Mouse (Mus musculus): ENCODE measurements around the gene Dcaf6. TPM values are rescaled to one million over a fixed set of nuclear protein-coding genes. Genes with fewer than 3 reads are reported as not detected.
A peak's percentile ranks its signal among the peaks of the same experiment; 100 is the strongest.

The Dcaf6 gene
- polyA plus RNA-seq, 1 experiment from 2014 or later = 15.6 TPM

- no peaks in the 10 kb centered on the region for H3K27me3 ChIP-seq
- peak overlapping the region; percentile 82 for H3K27ac ChIP-seq (replicated peaks)
- H3K4me3 ChIP-seq = peak overlapping the region; percentile 93
- peak overlapping the region; percentile 83 for H3K4me2 ChIP-seq
- no peaks in the 10 kb centered on the region for H3K36me3 ChIP-seq
- no peaks in the 10 kb centered on the region for H3K9me3 ChIP-seq
- peak overlapping the region; percentile 82 for H3K9ac ChIP-seq
- ATAC-seq (ENCODE audit: low read depth) = no peak
- H3K4me1 ChIP-seq (replicated peaks) = peaks cover 20% of the 10 kb centered on the region
- WGBS = 4% methylated on average over 9 of the region's 9 CpGs
Measured at GRCm38 (mm10) chr1:165461681-165462080, 1.4 kb upstream of the Dcaf6 start.

- under 1% methylated on average over 41 of the region's 41 CpGs for WGBS
- H3K27me3 ChIP-seq = no peaks in the 10 kb centered on the region
- H3K4me2 ChIP-seq = peak overlapping the region; percentile 83
- no peaks in the 10 kb centered on the region for H3K9me3 ChIP-seq
- H3K36me3 ChIP-seq = no peaks in the 10 kb centered on the region
- H3K4me3 ChIP-seq = peak overlapping the region; percentile 93
- ATAC-seq (ENCODE audit: low read depth) = peak; percentile 98
- H3K4me1 ChIP-seq (replicated peaks) = peaks cover 20% of the 10 kb centered on the region
- peak overlapping the region; percentile 97 for H3K27ac ChIP-seq (replicated peaks)
- H3K9ac ChIP-seq = peak overlapping the region; percentile 90
Measured at GRCm38 (mm10) chr1:165460801-165461377, 614 bp upstream of the Dcaf6 start.

- Histone ChIP-seq H3K27ac (replicated peaks) (peak overlapping the region; percentile 97), H3K36me3 (no peaks in the 10 kb centered on the region), H3K4me1 (replicated peaks) (peaks cover 20% of the 10 kb centered on the region), H3K4me3 (peak overlapping the region; percentile 93), H3K9ac (peak overlapping the region; percentile 90), H3K9me3 (no peaks in the 10 kb centered on the region), H3K27me3 (no peaks in the 10 kb centered on the region), H3K4me2 (peak overlapping the region; percentile 81)
- under 1% methylated on average over 56 of the region's 60 CpGs for WGBS
- no peak for ATAC-seq (ENCODE audit: low read depth)
Measured at GRCm38 (mm10) chr1:165459503-165460181, 633 bp downstream of the Dcaf6 start.

- no peaks in the 10 kb centered on the region for H3K36me3 ChIP-seq
- peak overlapping the region; percentile 93 for H3K4me3 ChIP-seq
- no peak overlapping the region for H3K27ac ChIP-seq (replicated peaks)
- H3K9me3 ChIP-seq = no peaks in the 10 kb centered on the region
- peak overlapping the region; percentile 90 for H3K9ac ChIP-seq
- H3K27me3 ChIP-seq = no peaks in the 10 kb centered on the region
- peak overlapping the region; percentile 81 for H3K4me2 ChIP-seq
- no peak for ATAC-seq (ENCODE audit: low read depth)
- WGBS = 24% methylated on average over 7 of the region's 7 CpGs
- H3K4me1 ChIP-seq (replicated peaks) = peaks cover 20% of the 10 kb centered on the region
Measured at GRCm38 (mm10) chr1:165459041-165459502, 1.2 kb downstream of the Dcaf6 start.

GRCm38 (mm10) chr1:165441719-165442118 is 18.6 kb downstream of the Dcaf6 start:
- no peak overlapping the region for H3K4me3 ChIP-seq
- H3K36me3 ChIP-seq = no peaks in the 10 kb centered on the region
- 85% methylated on average over 3 of the region's 3 CpGs for WGBS
- no peak overlapping the region for H3K9ac ChIP-seq
- no peak for ATAC-seq (ENCODE audit: low read depth)
- 0 out of 2 replicates have a peak, but pooled peaks cover 3% of the 10 kb centered on the region for H3K9me3 ChIP-seq
- no peak overlapping the region for H3K27ac ChIP-seq (replicated peaks)
- H3K4me1 ChIP-seq (replicated peaks) = no peaks in the 10 kb centered on the region; the same call in 1 of the 2 replicates
- H3K27me3 ChIP-seq = no peaks in the 10 kb centered on the region
- H3K4me2 ChIP-seq = no peak overlapping the region

GRCm38 (mm10) chr1:165441201-165441600 is 19.1 kb downstream of the Dcaf6 start:
- H3K4me1 ChIP-seq (replicated peaks) = no peaks in the 10 kb centered on the region; the same call in 1 of the 2 replicates
- H3K36me3 ChIP-seq = no peaks in the 10 kb centered on the region
- H3K27me3 ChIP-seq = no peaks in the 10 kb centered on the region

GRCm38 (mm10) chr1:165440788-165441187 is 19.5 kb downstream of the Dcaf6 start:
- Histone ChIP-seq H3K27ac (replicated peaks) (no peak overlapping the region), H3K4me3 (no peak overlapping the region), H3K9me3 (peaks cover 4% of the 10 kb centered on the region; the same call in 1 of the 2 replicates), H3K9ac (no peak overlapping the region), H3K36me3 (no peaks in the 10 kb centered on the region), H3K4me2 (no peak overlapping the region), H3K4me1 (replicated peaks) (no peaks in the 10 kb centered on the region; the same call in 1 of the 2 replicates), H3K27me3 (no peaks in the 10 kb centered on the region)
- 84% methylated on average over 3 of the region's 3 CpGs for WGBS
- no peak for ATAC-seq (ENCODE audit: low read depth)

More at GRCm38 (mm10) chr1:165441201-165441600, 19.1 kb downstream of the Dcaf6 start:
- Histone ChIP-seq H3K27ac (replicated peaks) (no peak overlapping the region), H3K4me2 (no peak overlapping the region), H3K4me3 (no peak overlapping the region), H3K9ac (no peak overlapping the region), H3K9me3 (0 out of 2 replicates have a peak, but pooled peaks cover 3% of the 10 kb centered on the region)
- no peak for ATAC-seq (ENCODE audit: low read depth)

- 96% methylated on average over 1 of the region's 1 CpGs for WGBS
- H3K4me2 ChIP-seq = no peak overlapping the region
Measured at GRCm38 (mm10) chr1:165438289-165439021, 21.8 kb downstream of the Dcaf6 start.

GRCm38 (mm10) chr1:165432883-165433282 is 27.4 kb downstream of the Dcaf6 start:
- H3K9me3 ChIP-seq = peaks cover 4% of the 10 kb centered on the region; the same call in 1 of the 2 replicates
- no peak overlapping the region for H3K27ac ChIP-seq (replicated peaks)
- H3K27me3 ChIP-seq = no peaks in the 10 kb centered on the region
- H3K36me3 ChIP-seq = no peaks in the 10 kb centered on the region
- 77% methylated on average over 1 of the region's 1 CpGs for WGBS
- H3K4me1 ChIP-seq (replicated peaks) = no peaks in the 10 kb centered on the region
- H3K4me3 ChIP-seq = no peak overlapping the region
- H3K9ac ChIP-seq = no peak overlapping the region
- no peak for ATAC-seq (ENCODE audit: low read depth)
- H3K4me2 ChIP-seq = no peak overlapping the region

More at GRCm38 (mm10) chr1:165438289-165439021, 21.8 kb downstream of the Dcaf6 start:
- H3K27ac ChIP-seq (replicated peaks) = no peak overlapping the region
- no peaks in the 10 kb centered on the region; the same call in 1 of the 2 replicates for H3K4me1 ChIP-seq (replicated peaks)
- H3K36me3 ChIP-seq = no peaks in the 10 kb centered on the region
- H3K9me3 ChIP-seq = peaks cover 4% of the 10 kb centered on the region; the same call in 1 of the 2 replicates
- no peak overlapping the region for H3K4me3 ChIP-seq
- no peak for ATAC-seq (ENCODE audit: low read depth)
- no peaks in the 10 kb centered on the region for H3K27me3 ChIP-seq
- no peak overlapping the region for H3K9ac ChIP-seq

GRCm38 (mm10) chr1:165426254-165426653 is 34.0 kb downstream of the Dcaf6 start:
- Histone ChIP-seq H3K27ac (replicated peaks) (no peak overlapping the region), H3K27me3 (no peaks in the 10 kb centered on the region), H3K4me2 (no peak overlapping the region), H3K4me3 (no peak overlapping the region), H3K36me3 (peaks cover 5% of the 10 kb centered on the region; the same call in 1 of the 2 replicates), H3K9me3 (no peaks in the 10 kb centered on the region), H3K4me1 (replicated peaks) (no peaks in the 10 kb centered on the region), H3K9ac (no peak overlapping the region)
- no peak for ATAC-seq (ENCODE audit: low read depth)
- 94% methylated on average over 2 of the region's 2 CpGs for WGBS

- Histone ChIP-seq H3K9me3 (no peaks in the 10 kb centered on the region), H3K27me3 (no peaks in the 10 kb centered on the region), H3K4me3 (no peak overlapping the region), H3K4me1 (replicated peaks) (no peaks in the 10 kb centered on the region), H3K9ac (no peak overlapping the region), H3K27ac (replicated peaks) (no peak overlapping the region), H3K4me2 (no peak overlapping the region), H3K36me3 (peaks cover 5% of the 10 kb centered on the region; the same call in 1 of the 2 replicates)
- WGBS = 84% methylated on average over 7 of the region's 7 CpGs
- ATAC-seq (ENCODE audit: low read depth) = no peak
Measured at GRCm38 (mm10) chr1:165421357-165421915, 38.8 kb downstream of the Dcaf6 start.
